Mouse (Mus musculus) forebrain, embryonic 14.5 days (tissue): ENCODE results near the gene Raet1e. TPM values are rescaled to one million over a fixed set of nuclear protein-coding genes. Genes with fewer than 3 reads are reported as not detected.
"Not testable (repeated sequence)": the region's sequence is repeated elsewhere in the genome, so short reads cannot be mapped to it uniquely, and the experiment has no call there.

Source experiments
- ATAC-seq: fragments of 200-750 bp; cut with Nextera tagmentation; 2 replicates; pipeline ENCODE4 v1.8.0; 2017; ENCODE audit warnings: mild to moderate bottlenecking, moderate library complexity
- DNase-seq: peaks from one replicate; pipeline ENCODE4 v3.0.0-alpha.2; 2015; ENCODE audit warnings: low spot score
- H3K27ac ChIP-seq: fragments of 300-500 bp; sonication (generic); 2 replicates; pipeline ENCODE4 v1.5.1; 2014; ENCODE audit warnings: low read depth, mild to moderate bottlenecking, control low read depth, low read length, moderate library complexity
- H3K27me3 ChIP-seq: fragments of 300-500 bp; sonication (generic); replicated peaks from 2 replicates; pipeline ENCODE4 v1.6.1; 2014; ENCODE audit warnings: low read length, control low read depth, mixed read lengths; ENCODE audit not compliant: control insufficient read depth, insufficient read depth
- H3K36me3 ChIP-seq: fragments of 300-500 bp; sonication (generic); 2 replicates; pipeline ENCODE4 v1.6.1; 2014; ENCODE audit warnings: low read length, control low read depth; ENCODE audit not compliant: control insufficient read depth, insufficient read depth
- H3K4me1 ChIP-seq: fragments of 300-500 bp; sonication (generic); 2 replicates; pipeline ENCODE4 v1.6.1; 2014; ENCODE audit warnings: antibody characterized with exemption, low read length, control low read depth; ENCODE audit not compliant: control insufficient read depth, insufficient read depth
- H3K4me2 ChIP-seq: fragments of 300-500 bp; sonication (generic); 2 replicates; pipeline ENCODE4 v1.6.1; 2014; ENCODE audit warnings: mild to moderate bottlenecking, control low read depth, low read length
- H3K4me3 ChIP-seq: fragments of 300-500 bp; sonication (generic); 2 replicates; pipeline ENCODE4 v1.5.1; 2014; ENCODE audit warnings: low read depth, low read length, control low read depth
- H3K9ac ChIP-seq: fragments of 300-500 bp; sonication (generic); 2 replicates; pipeline ENCODE4 v1.6.1; 2014; ENCODE audit warnings: mild to moderate bottlenecking, low read length, control low read depth, moderate library complexity
- H3K9me3 ChIP-seq: fragments of 300-500 bp; sonication (generic); replicated peaks from 2 replicates; pipeline ENCODE4 v1.6.1; 2016; ENCODE audit warnings: low read length, control low read depth, mixed read lengths; ENCODE audit not compliant: control insufficient read depth
- WGBS: fragments of 180-500 bp; shearing (Covaris S2); extraction: QIAGEN DNeasy Blood & Tissue Kit; methylation state at CpG from one replicate; pipeline ENCODE4 v1.1.7; 2014; 5-methylcytosine and 5-hydroxymethylcytosine counted together
- polyA plus RNA-seq: library from polyadenylated mRNA; unstranded; fragments of >200 nt; fragmentation: Nextera tagmentation; extraction: Ambion mirVana; gene quantifications from 2 replicates; pipeline ENCODE4 v1.2.1, GENCODE M21; 2014

Gene Raet1e
- polyA plus RNA-seq, 1 experiment from 2014 or later, result 1.7 TPM

- not testable (repeated sequence) for H3K9me3 ChIP-seq, H3K9ac ChIP-seq, H3K4me3 ChIP-seq, H3K36me3 ChIP-seq, DNase-seq, H3K4me1 ChIP-seq, H3K27ac ChIP-seq
- Histone ChIP-seq H3K27me3 (peaks cover 18% of the 10 kb centered on the region), H3K4me2 (peak overlapping the region; percentile 37)
- 38% methylated on average over 14 of the region's 16 CpGs for WGBS
- peak; percentile 80 for ATAC-seq
These were observed 5.6 kb downstream of the Raet1e start for GRCm38 (mm10) chr10:22163705-22164583.

- DNase-seq, H3K27me3 ChIP-seq, ATAC-seq, H3K4me3 ChIP-seq, H3K4me2 ChIP-seq, H3K36me3 ChIP-seq, H3K9ac ChIP-seq, H3K27ac ChIP-seq, H3K9me3 ChIP-seq, H3K4me1 ChIP-seq: not testable (repeated sequence)
- WGBS, result 72% methylated on average over 5 of the region's 5 CpGs
These were observed 7.1 kb downstream of the Raet1e start for GRCm38 (mm10) chr10:22165328-22166003.

GRCm38 (mm10) chr10:22166025-22166424 is 7.7 kb downstream of the Raet1e start:
- not testable (repeated sequence) for H3K4me3 ChIP-seq, H3K4me2 ChIP-seq, H3K9me3 ChIP-seq, H3K9ac ChIP-seq, H3K27me3 ChIP-seq, DNase-seq, H3K27ac ChIP-seq, H3K36me3 ChIP-seq, H3K4me1 ChIP-seq, ATAC-seq
- WGBS, result 72% methylated on average over 2 of the region's 2 CpGs

- WGBS, result 67% methylated on average over 1 of the region's 1 CpGs
These were observed 8.7 kb downstream of the Raet1e start for GRCm38 (mm10) chr10:22167061-22167460.

GRCm38 (mm10) chr10:22169116-22169515 is 10.7 kb downstream of the Raet1e start:
- not testable (repeated sequence) for H3K36me3 ChIP-seq, H3K4me3 ChIP-seq, H3K27me3 ChIP-seq, ATAC-seq, H3K9ac ChIP-seq, DNase-seq, H3K4me1 ChIP-seq, H3K27ac ChIP-seq, H3K4me2 ChIP-seq, H3K9me3 ChIP-seq

More at GRCm38 (mm10) chr10:22167061-22167460, 8.7 kb downstream of the Raet1e start:
- DNase-seq, H3K27me3 ChIP-seq, H3K36me3 ChIP-seq, H3K4me1 ChIP-seq, H3K4me3 ChIP-seq, H3K9ac ChIP-seq, H3K27ac ChIP-seq, H3K4me2 ChIP-seq, H3K9me3 ChIP-seq, ATAC-seq: not testable (repeated sequence)

- not testable (repeated sequence) for H3K4me3 ChIP-seq, H3K36me3 ChIP-seq, H3K27ac ChIP-seq, DNase-seq, H3K27me3 ChIP-seq, H3K9ac ChIP-seq, H3K4me1 ChIP-seq, H3K9me3 ChIP-seq
- 62% methylated on average over 4 of the region's 5 CpGs for WGBS
- 0 out of 2 replicates have a peak, but pooled peaks have one; percentile 20 for ATAC-seq
- H3K4me2 ChIP-seq, result peak overlapping the region; percentile 18; the same call in 1 of the 2 replicates
These were observed 14.3 kb downstream of the Raet1e start for GRCm38 (mm10) chr10:22172431-22173334.

- H3K4me2 ChIP-seq, result peak overlapping the region; percentile 18; the same call in 1 of the 2 replicates
- H3K27me3 ChIP-seq, H3K9ac ChIP-seq, H3K4me1 ChIP-seq, H3K4me3 ChIP-seq, H3K27ac ChIP-seq, H3K9me3 ChIP-seq, H3K36me3 ChIP-seq, DNase-seq: not testable (repeated sequence)
- WGBS, result 11% methylated on average over 12 of the region's 17 CpGs
- ATAC-seq, result peak; percentile 79; the same call in 1 of the 2 replicates
These were observed 15.2 kb downstream of the Raet1e start for GRCm38 (mm10) chr10:22173335-22174189.

GRCm38 (mm10) chr10:22174190-22174487 is 15.8 kb downstream of the Raet1e start:
- not testable (repeated sequence) for H3K4me2 ChIP-seq, H3K4me3 ChIP-seq, H3K4me1 ChIP-seq, DNase-seq, H3K27me3 ChIP-seq, H3K27ac ChIP-seq, H3K9ac ChIP-seq, H3K36me3 ChIP-seq, ATAC-seq, H3K9me3 ChIP-seq
- 85% methylated on average over 2 of the region's 2 CpGs for WGBS
